Mouse (Mus musculus) heart, adult 2 months (tissue): ENCODE results near the gene Gucy2d. TPM values are rescaled to one million over a fixed set of nuclear protein-coding genes. Genes with fewer than 3 reads are reported as not detected.

Experiments used
- DNase-seq, 2 experiments: peaks; one replicate each; pipeline ENCODE4 v3.0.0; 2021
- H3K27ac ChIP-seq: fragments of 200-600 bp; 2 replicates; pipeline ENCODE4 v1.8.1; 2022
- H3K27me3 ChIP-seq: fragments of 200-500 bp; 2 replicates; pipeline ENCODE4 v1.6.1; 2012; ENCODE audit warnings: mild to moderate bottlenecking, low read length, inconsistent platforms, mixed read lengths; ENCODE audit not compliant: control insufficient read depth, insufficient read depth
- H3K36me3 ChIP-seq: fragments of 200-500 bp; 2 replicates; pipeline ENCODE4 v1.6.1; 2012; ENCODE audit warnings: low read length, inconsistent platforms; ENCODE audit not compliant: control insufficient read depth, insufficient read depth
- H3K4me1 ChIP-seq: fragments of 200-500 bp; 2 replicates; pipeline ENCODE4 v1.6.1; 2011; ENCODE audit warnings: low read length; ENCODE audit not compliant: control insufficient read depth, insufficient read depth
- H3K4me3 ChIP-seq: fragments of 200-600 bp; 2 replicates; pipeline ENCODE4 v1.8.1; 2022
- H3K79me2 ChIP-seq: fragments of 200-500 bp; replicated peaks from 2 replicates; pipeline ENCODE4 v1.6.1; 2012; ENCODE audit warnings: mild to moderate bottlenecking, inconsistent platforms, low read length, moderate library complexity, mixed read lengths; ENCODE audit not compliant: control insufficient read depth, insufficient read depth
- H3K9ac ChIP-seq: fragments of 200-500 bp; 2 replicates; pipeline ENCODE4 v1.6.1; 2012; ENCODE audit warnings: low read depth, mild to moderate bottlenecking, control low read depth, inconsistent platforms, low read length, mixed read lengths
- CTCF ChIP-seq: fragments of 200-600 bp; IDR thresholded peaks from 2 replicates; pipeline ENCODE4 v1.8.1; 2022; ENCODE audit warnings: antibody characterized with exemption, mild to moderate bottlenecking, moderate library complexity
- EP300 ChIP-seq: fragments of 200-500 bp; IDR thresholded peaks from 2 replicates; pipeline ENCODE4 v1.6.1; 2011; ENCODE audit warnings: low read depth, low read length, control low read depth; ENCODE audit not compliant: insufficient read depth
- POLR2A ChIP-seq: fragments of 200-500 bp; IDR thresholded peaks from 2 replicates; pipeline ENCODE4 v1.6.1; 2011; ENCODE audit warnings: mild to moderate bottlenecking, low read depth, low read length, control low read depth; ENCODE audit not compliant: insufficient read depth
- WGBS: fragments of 180-500 bp; shearing (Covaris S2); methylation state at CpG from one replicate; pipeline ENCODE4 v1.1.7; 2018; 5-methylcytosine and 5-hydroxymethylcytosine counted together
- intact Hi-C: fragments of 180-260 bp; cut with DNase I; formaldehyde crosslinking; loops from one replicate; pipeline ENCODE4 v1.15.1; 2025
- polyA plus RNA-seq: library from polyadenylated mRNA; depleted of rRNA; stranded (reverse); fragments of >200 nt; gene quantifications from 2 replicates; pipeline ENCODE4 v1.2.3, GENCODE M21; 2012
- total RNA-seq, 2 experiments: library from RNA; stranded (reverse); gene quantifications; 2 replicates each; pipeline ENCODE4 v1.2.3; 2021

The Gucy2d gene
- total and polyA plus RNA-seq, 3 experiments = 0.20 to 0.21 TPM; not detected in 1

DNA sequence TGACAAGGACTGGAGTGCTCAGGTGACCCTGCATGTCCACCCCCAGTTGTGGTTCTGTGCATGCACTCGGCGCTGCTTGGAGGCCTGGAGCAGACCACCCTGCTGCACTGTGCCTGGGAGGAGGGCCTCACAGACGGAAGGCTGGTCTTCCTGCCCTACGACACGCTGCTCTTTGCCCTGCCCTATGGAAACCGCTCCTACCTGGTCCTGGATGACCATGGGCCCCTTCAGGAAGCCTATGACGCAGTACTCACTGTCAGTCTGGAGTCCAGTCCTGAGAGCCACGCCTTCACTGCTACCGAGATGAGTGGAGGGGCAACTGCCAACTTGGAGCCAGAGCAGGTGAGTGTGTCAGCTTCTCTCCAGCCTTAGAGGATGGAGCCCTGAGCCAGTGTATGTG is 9.5 kb downstream of the Gucy2d start:
- no peak for DNase-seq
- Histone ChIP-seq H3K79me2 (no peaks in the 10 kb centered on the region), H3K27me3 (no peaks in the 10 kb centered on the region), H3K4me3 (no peak overlapping the region), H3K9ac (no peak overlapping the region), H3K27ac (no peak overlapping the region), H3K4me1 (peaks cover 7% of the 10 kb centered on the region), H3K36me3 (no peaks in the 10 kb centered on the region)
- no peak for TF ChIP-seq EP300
- TF ChIP-seq CTCF = no peak
- TF ChIP-seq POLR2A = no peak
- intact Hi-C loops = no loop called here
- 80% methylated on average over 9 of the region's 9 CpGs for WGBS

DNA sequence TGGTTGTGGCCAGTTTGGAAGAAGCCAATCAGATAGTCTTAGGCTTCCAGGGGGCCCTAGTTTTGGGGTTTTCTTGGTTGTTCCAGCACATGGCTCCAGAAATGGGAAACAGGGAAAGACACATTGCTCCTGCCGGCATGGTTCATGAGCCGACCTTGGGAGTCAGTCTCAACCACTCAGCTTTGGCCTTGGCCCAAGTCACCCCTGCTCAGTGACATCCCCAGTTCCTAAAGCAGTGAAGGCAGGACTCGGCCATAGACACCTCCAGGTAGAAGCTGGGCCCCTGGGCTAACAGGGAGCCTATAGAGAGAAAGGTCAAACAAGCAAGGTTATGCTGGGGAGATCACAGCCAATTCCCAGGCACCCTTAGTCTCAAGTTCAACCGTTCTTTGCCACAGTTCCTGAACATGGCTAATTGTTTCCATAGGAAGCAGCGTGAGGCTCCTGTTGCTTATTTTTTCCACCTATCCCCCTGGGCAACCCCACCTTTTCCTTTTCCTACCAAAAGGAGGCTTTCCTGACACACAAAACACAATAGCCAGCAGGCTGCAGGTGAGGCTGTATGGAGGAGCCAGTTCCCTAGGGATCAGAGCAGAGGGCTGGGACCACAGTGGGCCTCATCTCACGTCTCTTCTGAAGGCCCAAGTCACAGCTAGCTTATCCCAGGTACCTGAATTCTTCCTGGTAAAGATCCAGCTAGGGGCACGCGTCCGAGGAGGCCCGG is 14.3 kb downstream of the Gucy2d start:
- no peak overlapping the region for H3K4me3 ChIP-seq
- no peak for TF ChIP-seq CTCF
- no peak for TF ChIP-seq EP300
- no peak for TF ChIP-seq POLR2A
- peaks cover 4% of the 10 kb centered on the region for H3K4me1 ChIP-seq
- no peaks in the 10 kb centered on the region for H3K36me3 ChIP-seq
- H3K79me2 ChIP-seq = no peaks in the 10 kb centered on the region
- intact Hi-C loops = no loop called here
- DNase-seq = peak in 1 of 2 experiments; percentile 21
- no peaks in the 10 kb centered on the region for H3K27me3 ChIP-seq
- WGBS = 62% methylated on average over 10 of the region's 10 CpGs
- H3K27ac ChIP-seq = peak overlapping the region; percentile 64
- no peak overlapping the region for H3K9ac ChIP-seq

DNA sequence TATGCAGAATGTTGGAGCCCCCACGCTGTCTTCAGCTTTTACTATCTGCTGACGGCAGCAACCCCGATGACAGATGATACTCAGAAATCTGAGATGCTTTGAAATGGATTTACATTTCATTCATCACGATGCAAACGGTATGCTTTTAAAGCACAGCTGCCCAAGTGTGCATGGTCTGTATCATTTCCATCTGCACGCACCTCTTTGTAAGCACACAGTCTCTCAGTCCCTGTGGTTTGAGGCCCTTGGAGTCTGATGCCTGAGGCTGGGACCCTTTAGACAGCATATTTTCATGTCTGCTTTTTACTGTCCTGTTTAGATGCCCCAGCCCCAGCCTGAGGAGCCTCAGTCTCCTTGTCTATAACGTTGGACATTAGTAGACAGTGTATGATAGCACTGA is 20.1 kb downstream of the Gucy2d start:
- WGBS = 66% methylated on average over 7 of the region's 7 CpGs
- no peaks in the 10 kb centered on the region for H3K4me1 ChIP-seq
- no peaks in the 10 kb centered on the region for H3K36me3 ChIP-seq
- intact Hi-C loops = no loop called here
- DNase-seq = no peak
- H3K79me2 ChIP-seq = no peaks in the 10 kb centered on the region
- no peak overlapping the region for H3K27ac ChIP-seq
- no peaks in the 10 kb centered on the region for H3K27me3 ChIP-seq
- H3K4me3 ChIP-seq = no peak overlapping the region
- TF ChIP-seq EP300 = no peak
- TF ChIP-seq POLR2A = no peak
- TF ChIP-seq CTCF = no peak
- H3K9ac ChIP-seq = no peak overlapping the region

DNA sequence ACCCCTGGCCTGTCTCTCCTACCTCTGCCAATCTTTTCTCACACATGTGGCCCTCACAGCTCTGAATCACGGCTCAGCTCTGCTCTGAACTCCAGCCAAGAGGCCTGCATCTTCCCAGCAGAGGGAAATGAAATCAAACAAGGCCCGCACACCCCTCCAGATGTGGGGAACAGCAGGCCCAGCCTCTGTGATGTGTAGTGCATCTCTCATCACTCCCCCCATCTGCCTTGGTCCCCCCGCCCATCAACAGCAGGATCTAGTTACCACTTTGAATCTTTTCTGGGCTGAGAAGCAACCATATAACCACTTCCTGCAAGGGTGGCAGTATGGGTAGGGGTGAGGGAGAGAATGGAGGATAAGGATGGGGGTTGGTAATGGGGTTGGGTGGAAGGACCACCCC is 28.9 kb downstream of the Gucy2d start:
- Histone ChIP-seq H3K27ac (no peak overlapping the region), H3K79me2 (no peaks in the 10 kb centered on the region), H3K4me3 (no peak overlapping the region), H3K36me3 (no peaks in the 10 kb centered on the region), H3K4me1 (no peaks in the 10 kb centered on the region), H3K9ac (no peak overlapping the region), H3K27me3 (no peaks in the 10 kb centered on the region)
- 70% methylated on average over 3 of the region's 3 CpGs for WGBS
- DNase-seq = no peak
- TF ChIP-seq EP300 (no peak), CTCF (no peak), POLR2A (no peak)
- intact Hi-C loops = no loop called here

DNA sequence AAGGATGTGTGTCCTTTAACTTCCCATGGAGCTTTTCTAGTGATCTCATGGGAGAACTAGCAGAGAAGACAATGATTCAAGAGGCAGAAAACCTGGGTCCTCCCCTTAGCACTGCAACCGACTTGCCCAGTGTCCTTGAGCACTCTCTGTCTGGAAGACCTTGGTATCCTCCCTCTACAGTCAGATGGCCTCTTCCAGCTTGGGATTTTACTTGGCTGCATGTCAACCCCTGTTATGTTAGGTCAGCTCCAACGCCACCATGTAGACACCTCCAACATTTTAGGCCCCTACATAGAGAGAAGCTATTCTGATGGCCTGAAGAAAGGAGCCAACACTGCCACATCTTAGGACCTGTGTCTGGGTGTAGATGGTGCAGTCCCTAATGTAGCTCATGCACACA is 32.3 kb downstream of the Gucy2d start:
- Histone ChIP-seq H3K36me3 (no peaks in the 10 kb centered on the region), H3K27ac (no peak overlapping the region), H3K9ac (no peak overlapping the region), H3K79me2 (no peaks in the 10 kb centered on the region), H3K27me3 (no peaks in the 10 kb centered on the region), H3K4me1 (peaks cover 1% of the 10 kb centered on the region; the same call in 1 of the 2 replicates), H3K4me3 (no peak overlapping the region)
- intact Hi-C loops = no loop called here
- TF ChIP-seq CTCF (no peak), POLR2A (no peak), EP300 (no peak)
- WGBS = 54% methylated on average over 2 of the region's 2 CpGs
- DNase-seq = no peak

DNA sequence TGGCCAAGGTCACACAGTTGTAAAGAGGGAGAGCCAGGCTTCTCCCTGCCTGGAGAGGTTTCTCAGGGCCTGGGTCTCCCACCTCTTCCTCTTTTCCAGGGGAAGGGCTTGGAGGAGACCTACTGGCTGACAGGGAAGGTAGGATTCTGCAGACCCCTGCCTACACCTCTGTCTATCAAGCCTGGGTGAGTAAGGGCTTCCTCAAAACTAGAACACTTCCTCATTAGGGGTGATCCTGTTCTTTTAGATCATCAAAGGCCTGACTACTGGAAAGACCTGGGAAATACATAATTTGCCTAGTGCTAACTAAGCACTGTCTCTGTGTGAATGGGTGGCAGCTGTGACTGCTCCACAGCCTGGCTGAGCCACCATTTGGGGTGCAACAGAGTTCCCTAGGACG is 34.3 kb downstream of the Gucy2d start:
- no peak overlapping the region for H3K27ac ChIP-seq
- no peaks in the 10 kb centered on the region for H3K27me3 ChIP-seq
- H3K79me2 ChIP-seq = no peaks in the 10 kb centered on the region
- no peak for TF ChIP-seq POLR2A
- no peak for TF ChIP-seq EP300
- no peak for TF ChIP-seq CTCF
- 89% methylated on average over 1 of the region's 1 CpGs for WGBS
- H3K4me1 ChIP-seq = peaks cover 1% of the 10 kb centered on the region; the same call in 1 of the 2 replicates
- no peak overlapping the region for H3K9ac ChIP-seq
- H3K4me3 ChIP-seq = no peak overlapping the region
- H3K36me3 ChIP-seq = no peaks in the 10 kb centered on the region
- DNase-seq = no peak
- intact Hi-C loops = no loop called here
